Mouse (Mus musculus): Measurements from ENCODE around the gene Zfp503. TPM values are rescaled to one million over a fixed set of nuclear protein-coding genes. Genes with fewer than 3 reads are reported as not detected.

Zfp503 gene
- polyA plus RNA-seq, 1 experiment from 2014 or later, result 6.2 TPM

DNA sequence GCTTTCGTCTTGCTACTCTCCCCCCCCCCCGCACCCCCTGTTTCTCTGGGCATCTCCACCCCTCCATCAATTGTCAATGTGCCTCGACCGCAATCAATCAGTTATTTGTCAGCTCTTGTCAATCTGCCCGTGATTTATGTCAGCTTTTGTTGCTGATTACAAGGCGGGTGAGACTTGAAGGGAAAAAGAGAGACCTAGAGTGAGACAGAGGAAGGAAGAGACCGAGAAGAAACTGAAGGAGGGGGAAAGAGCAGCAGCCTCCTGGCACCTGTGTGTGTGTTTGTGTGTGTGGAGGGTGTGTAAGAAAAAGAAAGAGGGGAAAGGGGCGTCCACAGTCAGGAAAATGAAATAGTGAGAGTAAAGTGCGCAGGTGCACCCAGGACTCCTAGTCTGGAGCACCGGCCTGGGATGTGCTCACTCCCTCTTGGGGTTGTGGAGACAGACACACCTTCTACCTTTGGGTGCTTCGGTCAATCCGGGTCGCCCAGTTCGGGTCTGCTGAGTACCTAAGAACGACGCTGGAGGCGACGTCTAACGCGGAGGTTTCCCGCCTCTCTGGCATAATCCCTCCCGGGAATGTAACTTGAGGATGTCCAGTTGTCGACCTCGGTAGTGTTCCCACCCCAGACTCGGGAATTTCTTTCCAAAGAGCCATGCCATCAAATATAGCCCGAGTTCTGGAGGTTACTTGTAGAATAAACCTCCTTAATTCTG, 667 bp downstream of the Zfp503 start:
- Histone ChIP-seq H3K4me3 (ENCODE audit: low read depth, low read length) (peak overlapping the region; percentile 90), H3K9ac (ENCODE audit: low read length) (peak overlapping the region; percentile 76), H3K27ac (ENCODE audit: low read depth, low read length) (peak overlapping the region; percentile 80), H3K36me3 (ENCODE audit: control insufficient read depth, insufficient read depth, low read length) (peaks cover 9% of the 10 kb centered on the region; the same call in 1 of the 2 replicates), H3K27me3 (ENCODE audit: control insufficient read depth, insufficient read depth, low read length) (peaks cover 16% of the 10 kb centered on the region), H3K4me2 (peak overlapping the region; percentile 87), H3K4me1 (ENCODE audit: control insufficient read depth, insufficient read depth, low read length) (peaks cover 27% of the 10 kb centered on the region), H3K9me3 (ENCODE audit: control insufficient read depth, low read length) (no peaks in the 10 kb centered on the region)
- DNase-seq (ENCODE audit: low spot score, missing footprints), result no peak
- WGBS, result under 1% methylated on average over 26 of the region's 26 CpGs
- no peak for ATAC-seq (ENCODE audit: low FRiP score)

DNA sequence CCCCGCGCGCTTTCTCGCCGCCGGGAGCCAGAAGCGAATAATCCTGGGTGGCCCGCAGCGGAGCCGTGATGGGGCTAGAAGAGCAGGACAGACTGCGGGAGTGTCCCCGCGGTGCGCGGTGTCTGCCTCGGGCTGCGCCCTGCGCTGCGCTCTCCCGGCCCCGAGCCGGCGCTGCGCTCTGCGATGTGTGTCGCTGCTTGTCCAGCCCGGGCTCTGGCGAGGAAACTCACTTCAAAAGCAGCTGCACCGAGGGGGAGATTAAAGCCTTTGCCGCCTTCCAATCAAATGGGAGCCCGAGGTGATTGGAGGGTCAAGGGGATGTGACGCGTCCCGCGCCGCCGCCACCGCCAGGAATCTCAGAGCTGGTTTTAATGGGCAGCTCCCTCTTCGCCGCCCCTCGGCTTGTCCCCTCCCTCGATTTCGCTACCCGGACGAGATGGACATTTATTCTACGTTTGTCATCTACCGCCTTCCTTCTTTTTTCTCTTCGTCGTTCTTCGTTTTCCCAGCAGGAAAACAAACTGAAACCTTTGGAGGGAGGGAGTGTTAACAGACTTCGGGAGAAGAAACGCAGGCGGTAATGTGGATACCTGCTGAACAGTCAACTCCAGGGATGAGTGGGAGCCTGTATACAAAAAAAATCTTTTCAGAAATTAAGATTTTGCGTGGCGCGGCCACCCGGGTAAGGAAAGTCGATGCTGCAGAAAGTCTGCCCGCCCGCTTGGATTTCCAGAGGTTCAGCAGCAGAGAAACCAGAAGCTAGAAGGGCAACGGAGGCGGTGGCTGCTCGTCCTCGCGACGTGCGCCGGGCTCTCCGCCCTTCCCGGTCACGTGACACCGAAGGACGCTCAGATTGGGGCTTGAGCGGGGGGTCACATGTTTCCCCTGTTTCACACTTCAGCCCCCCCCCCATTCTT, 1.5 kb downstream of the Zfp503 start:
- H3K4me3 ChIP-seq (ENCODE audit: low read depth, low read length), result peak overlapping the region; percentile 90
- peak overlapping the region; percentile 98 for H3K27ac ChIP-seq (ENCODE audit: low read depth, low read length)
- H3K27me3 ChIP-seq (ENCODE audit: control insufficient read depth, insufficient read depth, low read length), result peaks cover 15% of the 10 kb centered on the region
- peaks cover 27% of the 10 kb centered on the region for H3K4me1 ChIP-seq (ENCODE audit: control insufficient read depth, insufficient read depth, low read length)
- WGBS, result under 1% methylated on average over 74 of the region's 74 CpGs
- ATAC-seq (ENCODE audit: low FRiP score) (peak; percentile 79), DNase-seq (ENCODE audit: low spot score, missing footprints) (peak; percentile 98)
- peak overlapping the region; percentile 98 for H3K9ac ChIP-seq (ENCODE audit: low read length)
- peak overlapping the region; percentile 87 for H3K4me2 ChIP-seq
- H3K36me3 ChIP-seq (ENCODE audit: control insufficient read depth, insufficient read depth, low read length), result peaks cover 9% of the 10 kb centered on the region; the same call in 1 of the 2 replicates
- H3K9me3 ChIP-seq (ENCODE audit: control insufficient read depth, low read length), result no peaks in the 10 kb centered on the region

DNA sequence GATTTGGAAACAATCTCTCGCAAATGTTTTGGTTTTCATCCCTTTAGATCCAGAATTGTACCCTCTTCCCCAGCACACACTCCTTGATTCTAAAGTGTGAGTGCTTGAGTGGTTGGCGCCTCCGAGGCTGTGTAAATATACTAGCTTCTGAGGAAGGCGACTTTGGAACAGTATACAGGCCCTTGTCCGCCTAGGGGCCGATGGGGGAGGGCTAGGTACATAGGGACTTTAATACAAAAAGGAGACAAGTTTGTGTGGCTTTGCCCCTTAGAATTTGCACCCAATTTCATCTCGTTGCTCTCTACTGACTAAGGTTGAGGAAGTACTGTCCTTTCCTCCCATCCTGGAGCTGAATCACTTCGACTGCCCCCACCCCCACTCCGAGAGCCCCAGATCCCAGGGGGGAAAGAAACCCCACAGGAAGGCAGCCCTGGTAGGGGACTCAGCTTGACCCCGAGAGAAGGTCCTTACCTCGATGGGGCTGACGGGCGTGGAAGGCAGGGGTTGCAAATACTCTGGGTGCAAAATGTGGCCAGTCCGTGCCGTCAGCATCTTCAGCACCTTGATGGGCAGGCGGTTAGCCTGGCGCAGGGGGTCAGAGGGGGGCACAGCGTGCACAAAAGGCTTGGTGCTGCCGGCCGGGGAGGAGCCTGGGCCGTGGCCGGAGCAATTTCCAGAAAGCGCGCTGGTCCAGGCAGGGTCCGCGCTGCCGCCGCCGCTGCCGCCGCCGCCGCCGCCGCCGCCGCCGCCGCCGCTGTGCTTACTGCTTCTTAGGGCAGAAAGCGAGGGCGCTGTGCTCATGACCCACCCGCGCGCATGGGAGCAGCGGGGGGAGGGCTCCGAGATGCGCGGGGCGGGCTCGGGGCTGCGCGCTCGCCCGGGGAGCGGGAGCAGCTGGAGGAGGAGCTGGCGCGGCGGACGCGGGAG, 2.4 kb downstream of the Zfp503 start:
- ATAC-seq (ENCODE audit: low FRiP score), result peak; percentile 17; the same call in 1 of the 2 replicates
- Histone ChIP-seq H3K27ac (ENCODE audit: low read depth, low read length) (peak overlapping the region; percentile 98), H3K36me3 (ENCODE audit: control insufficient read depth, insufficient read depth, low read length) (peaks cover 9% of the 10 kb centered on the region; the same call in 1 of the 2 replicates), H3K9ac (ENCODE audit: low read length) (peak overlapping the region; percentile 98), H3K9me3 (ENCODE audit: control insufficient read depth, low read length) (no peaks in the 10 kb centered on the region), H3K4me1 (ENCODE audit: control insufficient read depth, insufficient read depth, low read length) (peaks cover 30% of the 10 kb centered on the region), H3K4me2 (peak overlapping the region; percentile 87), H3K27me3 (ENCODE audit: control insufficient read depth, insufficient read depth, low read length) (peaks cover 7% of the 10 kb centered on the region), H3K4me3 (ENCODE audit: low read depth, low read length) (peak overlapping the region; percentile 90)
- peak; percentile 95 for DNase-seq (ENCODE audit: low spot score, missing footprints)
- WGBS, result under 1% methylated on average over 55 of the region's 61 CpGs

GRCm38 (mm10) chr14:21985981-21986732, 3.2 kb downstream of the Zfp503 start:
- H3K4me2 ChIP-seq, result peak overlapping the region; percentile 87
- DNase-seq (ENCODE audit: low spot score, missing footprints) (peak; percentile 98), ATAC-seq (ENCODE audit: low FRiP score) (no peak)
- peaks cover 9% of the 10 kb centered on the region; the same call in 1 of the 2 replicates for H3K36me3 ChIP-seq (ENCODE audit: control insufficient read depth, insufficient read depth, low read length)
- H3K9ac ChIP-seq (ENCODE audit: low read length), result peak overlapping the region; percentile 98
- H3K27ac ChIP-seq (ENCODE audit: low read depth, low read length), result peak overlapping the region; percentile 98
- H3K9me3 ChIP-seq (ENCODE audit: control insufficient read depth, low read length), result no peaks in the 10 kb centered on the region
- H3K4me1 ChIP-seq (ENCODE audit: control insufficient read depth, insufficient read depth, low read length), result peaks cover 28% of the 10 kb centered on the region
- H3K27me3 ChIP-seq (ENCODE audit: control insufficient read depth, insufficient read depth, low read length), result peaks cover 5% of the 10 kb centered on the region
- under 1% methylated on average over 60 of the region's 62 CpGs for WGBS
- peak overlapping the region; percentile 90 for H3K4me3 ChIP-seq (ENCODE audit: low read depth, low read length)

DNA sequence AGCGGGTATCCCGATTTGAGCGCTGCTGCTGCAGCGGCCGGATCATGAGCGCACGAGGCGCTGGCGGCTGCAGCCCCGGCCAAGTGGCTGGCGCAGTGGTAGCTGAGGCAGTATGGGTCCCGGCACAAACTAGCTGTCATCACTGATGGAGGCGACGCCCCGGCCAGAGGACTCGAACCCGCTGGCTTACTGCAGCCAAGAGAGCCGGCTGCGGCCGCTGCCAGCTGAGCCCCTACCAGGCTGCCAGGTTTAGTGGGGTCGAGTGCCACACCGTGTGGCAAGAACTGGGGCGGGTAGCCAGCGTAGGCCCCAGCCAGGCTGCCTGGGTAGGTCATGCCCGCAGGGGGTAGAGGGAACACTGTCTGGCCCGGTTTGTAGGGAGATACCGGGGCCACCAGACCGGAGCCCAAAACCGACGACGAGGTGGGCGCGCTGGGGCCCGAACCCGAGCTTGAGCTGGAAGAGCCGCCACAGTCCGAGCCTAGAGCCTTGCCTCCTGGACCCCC, 3.9 kb downstream of the Zfp503 start:
- H3K36me3 ChIP-seq (ENCODE audit: control insufficient read depth, insufficient read depth, low read length), result peaks cover 9% of the 10 kb centered on the region; the same call in 1 of the 2 replicates
- H3K9ac ChIP-seq (ENCODE audit: low read length), result peak overlapping the region; percentile 98
- H3K4me1 ChIP-seq (ENCODE audit: control insufficient read depth, insufficient read depth, low read length), result peaks cover 25% of the 10 kb centered on the region
- ATAC-seq (ENCODE audit: low FRiP score) (no peak), DNase-seq (ENCODE audit: low spot score, missing footprints) (peak; percentile 98)
- no peaks in the 10 kb centered on the region for H3K9me3 ChIP-seq (ENCODE audit: control insufficient read depth, low read length)
- H3K27me3 ChIP-seq (ENCODE audit: control insufficient read depth, insufficient read depth, low read length), result peaks cover 3% of the 10 kb centered on the region
- H3K4me2 ChIP-seq, result peak overlapping the region; percentile 87
- H3K4me3 ChIP-seq (ENCODE audit: low read depth, low read length), result peak overlapping the region; percentile 90
- H3K27ac ChIP-seq (ENCODE audit: low read depth, low read length), result peak overlapping the region; percentile 61
- WGBS, result 1% methylated on average over 37 of the region's 37 CpGs

GRCm38 (mm10) chr14:21984757-21985425, 4.5 kb downstream of the Zfp503 start:
- DNase-seq (ENCODE audit: low spot score, missing footprints), result no peak
- WGBS, result 1% methylated on average over 48 of the region's 49 CpGs
- Histone ChIP-seq H3K27me3 (ENCODE audit: control insufficient read depth, insufficient read depth, low read length) (peaks cover 3% of the 10 kb centered on the region), H3K4me2 (peak overlapping the region; percentile 87), H3K4me1 (ENCODE audit: control insufficient read depth, insufficient read depth, low read length) (peaks cover 21% of the 10 kb centered on the region), H3K9ac (ENCODE audit: low read length) (peak overlapping the region; percentile 98), H3K4me3 (ENCODE audit: low read depth, low read length) (peak overlapping the region; percentile 90), H3K9me3 (ENCODE audit: control insufficient read depth, low read length) (no peaks in the 10 kb centered on the region), H3K27ac (ENCODE audit: low read depth, low read length) (peak overlapping the region; percentile 61), H3K36me3 (ENCODE audit: control insufficient read depth, insufficient read depth, low read length) (peaks cover 9% of the 10 kb centered on the region; the same call in 1 of the 2 replicates)
- ATAC-seq (ENCODE audit: low FRiP score), result no peak

DNA sequence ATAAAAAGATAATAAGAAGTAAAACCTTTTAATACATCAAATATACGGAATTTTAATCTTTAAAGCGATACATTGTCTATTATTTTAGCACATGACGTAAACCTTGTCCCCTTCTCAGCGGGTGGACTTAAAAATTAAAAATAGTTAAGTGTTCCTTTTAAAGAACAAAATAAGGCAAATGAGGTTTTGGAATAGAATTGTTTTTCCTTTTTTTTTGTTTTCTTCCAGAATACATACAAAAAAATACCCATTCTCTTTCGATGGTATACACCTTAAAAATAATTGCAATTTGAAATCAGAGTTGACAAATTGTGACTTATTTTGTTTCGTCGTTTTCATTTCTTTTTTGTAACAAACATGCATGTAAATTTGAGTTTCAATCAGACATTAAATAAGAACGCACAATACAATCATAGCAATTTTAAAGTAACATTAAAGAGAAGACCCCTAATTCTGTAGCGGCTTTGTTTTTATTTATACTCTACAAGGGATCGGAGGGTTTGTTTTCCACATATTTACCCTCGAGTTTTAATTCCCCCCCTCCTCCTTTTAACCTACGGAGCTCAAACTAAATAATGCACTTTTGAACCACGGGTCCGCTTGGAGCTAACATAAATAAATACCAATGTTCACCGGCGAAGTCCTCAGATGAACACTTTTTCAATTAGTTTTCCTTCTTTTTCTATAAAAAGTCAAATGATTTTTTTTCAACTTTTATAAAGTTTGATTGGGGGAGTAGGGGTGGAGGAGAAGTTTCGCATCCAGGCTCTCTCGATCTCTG, 5.3 kb downstream of the Zfp503 start:
- WGBS, result 2% methylated on average over 18 of the region's 18 CpGs
- ATAC-seq (ENCODE audit: low FRiP score) (no peak), DNase-seq (ENCODE audit: low spot score, missing footprints) (peak; percentile 94)
- peaks cover 9% of the 10 kb centered on the region; the same call in 1 of the 2 replicates for H3K36me3 ChIP-seq (ENCODE audit: control insufficient read depth, insufficient read depth, low read length)
- H3K9ac ChIP-seq (ENCODE audit: low read length), result peak overlapping the region; percentile 98
- H3K4me1 ChIP-seq (ENCODE audit: control insufficient read depth, insufficient read depth, low read length), result peaks cover 17% of the 10 kb centered on the region
- H3K4me3 ChIP-seq (ENCODE audit: low read depth, low read length), result peak overlapping the region; percentile 90
- H3K4me2 ChIP-seq, result peak overlapping the region; percentile 89
- H3K27me3 ChIP-seq (ENCODE audit: control insufficient read depth, insufficient read depth, low read length), result peaks cover 3% of the 10 kb centered on the region
- no peaks in the 10 kb centered on the region for H3K9me3 ChIP-seq (ENCODE audit: control insufficient read depth, low read length)
- peak overlapping the region; percentile 27; the same call in 1 of the 2 replicates for H3K27ac ChIP-seq (ENCODE audit: low read depth, low read length)

Measured in midbrain, embryonic 11.5 days (tissue).